Mouse (Mus musculus): ENCODE data around the gene Glul. TPM values are rescaled to one million over a fixed set of nuclear protein-coding genes. Genes with fewer than 3 reads are reported as not detected.

Gene Glul
- polyA plus RNA-seq, 1 experiment from 2014 or later: 114 TPM

GRCm38 (mm10) chr1:153897196-153897595 is 2.5 kb upstream of the Glul start:
- WGBS (ENCODE audit: insufficient replicate concordance): 70% methylated on average over 8 of the region's 8 CpGs
- DNase-seq: no peak
- Histone ChIP-seq H3K36me3 (peaks cover 2% of the 10 kb centered on the region), H3K4me2 (no peak overlapping the region), H3K4me3 (replicated peaks) (no peak overlapping the region), H3K27me3 (no peaks in the 10 kb centered on the region), H3K27ac (no peak overlapping the region), H3K4me1 (replicated peaks) (peaks cover 46% of the 10 kb centered on the region), H3K9me3 (replicated peaks) (no peaks in the 10 kb centered on the region), H3K9ac (no peak overlapping the region)
- ATAC-seq (ENCODE audit: low read depth): no peak

- 19% methylated on average over 22 of the region's 22 CpGs for WGBS (ENCODE audit: insufficient replicate concordance)
- H3K4me1 ChIP-seq (replicated peaks): peaks cover 55% of the 10 kb centered on the region
- peaks cover 22% of the 10 kb centered on the region for H3K36me3 ChIP-seq
- H3K9me3 ChIP-seq (replicated peaks): no peaks in the 10 kb centered on the region
- H3K27me3 ChIP-seq: no peaks in the 10 kb centered on the region
- ATAC-seq (ENCODE audit: low read depth) (no peak), DNase-seq (no peak)
- peak overlapping the region; percentile 95 for H3K9ac ChIP-seq
- peak overlapping the region; percentile 95 for H3K4me3 ChIP-seq (replicated peaks)
- H3K27ac ChIP-seq: peak overlapping the region; percentile 100
- peak overlapping the region; percentile 87 for H3K4me2 ChIP-seq
Measured at GRCm38 (mm10) chr1:153898989-153899730, 584 bp upstream of the Glul start.

GRCm38 (mm10) chr1:153900381-153900780 is 637 bp downstream of the Glul start:
- Histone ChIP-seq H3K9ac (peak overlapping the region; percentile 95), H3K27me3 (no peaks in the 10 kb centered on the region), H3K9me3 (replicated peaks) (no peaks in the 10 kb centered on the region), H3K36me3 (peaks cover 34% of the 10 kb centered on the region), H3K4me2 (peak overlapping the region; percentile 87), H3K4me3 (replicated peaks) (peak overlapping the region; percentile 95), H3K27ac (peak overlapping the region; percentile 100), H3K4me1 (replicated peaks) (peaks cover 49% of the 10 kb centered on the region)
- WGBS (ENCODE audit: insufficient replicate concordance): under 1% methylated on average over 34 of the region's 36 CpGs
- DNase-seq (no peak), ATAC-seq (ENCODE audit: low read depth) (peak; percentile 28)

- Histone ChIP-seq H3K4me3 (replicated peaks) (peak overlapping the region; percentile 95), H3K27ac (peak overlapping the region; percentile 100), H3K27me3 (no peaks in the 10 kb centered on the region), H3K9ac (peak overlapping the region; percentile 95), H3K4me2 (peak overlapping the region; percentile 87), H3K9me3 (replicated peaks) (no peaks in the 10 kb centered on the region), H3K36me3 (peaks cover 41% of the 10 kb centered on the region), H3K4me1 (replicated peaks) (peaks cover 49% of the 10 kb centered on the region)
- peak; percentile 19 for DNase-seq
- 3% methylated on average over 25 of the region's 25 CpGs for WGBS (ENCODE audit: insufficient replicate concordance)
- no peak for ATAC-seq (ENCODE audit: low read depth)
Measured at GRCm38 (mm10) chr1:153900860-153901730, 1.4 kb downstream of the Glul start.

GRCm38 (mm10) chr1:153903006-153903405 is 3.3 kb downstream of the Glul start:
- DNase-seq: no peak
- Histone ChIP-seq H3K9ac (no peak overlapping the region), H3K27ac (no peak overlapping the region), H3K4me2 (0 out of 2 replicates have a peak overlapping the region, but pooled peaks have one; percentile 19), H3K9me3 (replicated peaks) (no peaks in the 10 kb centered on the region), H3K4me1 (replicated peaks) (peaks cover 35% of the 10 kb centered on the region), H3K27me3 (no peaks in the 10 kb centered on the region), H3K4me3 (replicated peaks) (no peak overlapping the region), H3K36me3 (peaks cover 60% of the 10 kb centered on the region)
- 90% methylated on average over 13 of the region's 13 CpGs for WGBS (ENCODE audit: insufficient replicate concordance)
- no peak for ATAC-seq (ENCODE audit: low read depth)

GRCm38 (mm10) chr1:153904236-153904635 is 4.5 kb downstream of the Glul start:
- peaks cover 73% of the 10 kb centered on the region for H3K36me3 ChIP-seq
- no peak for ATAC-seq (ENCODE audit: low read depth)
- WGBS (ENCODE audit: insufficient replicate concordance): 95% methylated on average over 14 of the region's 14 CpGs

GRCm38 (mm10) chr1:153905884-153906283 is 6.1 kb downstream of the Glul start:
- Histone ChIP-seq H3K4me3 (replicated peaks) (no peak overlapping the region), H3K4me2 (no peak overlapping the region), H3K27ac (no peak overlapping the region), H3K27me3 (no peaks in the 10 kb centered on the region), H3K9me3 (replicated peaks) (no peaks in the 10 kb centered on the region), H3K4me1 (replicated peaks) (peaks cover 38% of the 10 kb centered on the region), H3K36me3 (peaks cover 89% of the 10 kb centered on the region), H3K9ac (no peak overlapping the region)
- ATAC-seq (ENCODE audit: low read depth): no peak
- 88% methylated on average over 3 of the region's 3 CpGs for WGBS (ENCODE audit: insufficient replicate concordance)
- no peak for DNase-seq

More at GRCm38 (mm10) chr1:153904236-153904635, 4.5 kb downstream of the Glul start:
- no peak for DNase-seq
- Histone ChIP-seq H3K4me3 (replicated peaks) (no peak overlapping the region), H3K9me3 (replicated peaks) (no peaks in the 10 kb centered on the region), H3K27me3 (no peaks in the 10 kb centered on the region), H3K27ac (no peak overlapping the region), H3K4me2 (no peak overlapping the region), H3K9ac (no peak overlapping the region), H3K4me1 (replicated peaks) (peaks cover 25% of the 10 kb centered on the region)

GRCm38 (mm10) chr1:153908208-153908607 is 8.5 kb downstream of the Glul start:
- ATAC-seq (ENCODE audit: low read depth) (no peak), DNase-seq (no peak)
- Histone ChIP-seq H3K27ac (no peak overlapping the region), H3K27me3 (no peaks in the 10 kb centered on the region), H3K4me1 (replicated peaks) (peaks cover 21% of the 10 kb centered on the region), H3K36me3 (peaks cover 82% of the 10 kb centered on the region), H3K4me3 (replicated peaks) (no peak overlapping the region), H3K9ac (no peak overlapping the region), H3K9me3 (replicated peaks) (no peaks in the 10 kb centered on the region), H3K4me2 (no peak overlapping the region)
- WGBS (ENCODE audit: insufficient replicate concordance): 83% methylated on average over 6 of the region's 6 CpGs

- H3K36me3 ChIP-seq: peaks cover 77% of the 10 kb centered on the region
- no peaks in the 10 kb centered on the region for H3K27me3 ChIP-seq
- H3K4me2 ChIP-seq: no peak overlapping the region
- H3K9ac ChIP-seq: no peak overlapping the region
- H3K27ac ChIP-seq: no peak overlapping the region
- no peak overlapping the region for H3K4me3 ChIP-seq (replicated peaks)
- ATAC-seq (ENCODE audit: low read depth) (no peak), DNase-seq (no peak)
- peaks cover 21% of the 10 kb centered on the region for H3K4me1 ChIP-seq (replicated peaks)
- H3K9me3 ChIP-seq (replicated peaks): no peaks in the 10 kb centered on the region
- 83% methylated on average over 4 of the region's 4 CpGs for WGBS (ENCODE audit: insufficient replicate concordance)
Measured at GRCm38 (mm10) chr1:153908741-153909140, 9.0 kb downstream of the Glul start.

- DNase-seq: no peak
- H3K4me1 ChIP-seq (replicated peaks): peaks cover 21% of the 10 kb centered on the region
- 67% methylated on average over 10 of the region's 10 CpGs for WGBS (ENCODE audit: insufficient replicate concordance)
- no peak overlapping the region for H3K9ac ChIP-seq
- H3K4me3 ChIP-seq (replicated peaks): no peak overlapping the region
- no peaks in the 10 kb centered on the region for H3K27me3 ChIP-seq
- H3K4me2 ChIP-seq: no peak overlapping the region
- peak overlapping the region; percentile 47; the same call in 1 of the 2 replicates for H3K27ac ChIP-seq
- H3K9me3 ChIP-seq (replicated peaks): no peaks in the 10 kb centered on the region
- ATAC-seq (ENCODE audit: low read depth): no peak
- H3K36me3 ChIP-seq: peaks cover 71% of the 10 kb centered on the region
Measured at GRCm38 (mm10) chr1:153909213-153909962, 9.6 kb downstream of the Glul start.

GRCm38 (mm10) chr1:153909963-153910291 is 10.2 kb downstream of the Glul start:
- H3K27ac ChIP-seq: peak overlapping the region; percentile 47
- no peak overlapping the region for H3K9ac ChIP-seq
- no peaks in the 10 kb centered on the region for H3K27me3 ChIP-seq
- peak; percentile 67; the same call in 1 of the 2 replicates for ATAC-seq (ENCODE audit: low read depth)
- H3K9me3 ChIP-seq (replicated peaks): no peaks in the 10 kb centered on the region
- WGBS (ENCODE audit: insufficient replicate concordance): 60% methylated on average over 9 of the region's 9 CpGs
- H3K4me2 ChIP-seq: no peak overlapping the region
- H3K4me1 ChIP-seq (replicated peaks): peaks cover 21% of the 10 kb centered on the region
- no peak for DNase-seq
- no peak overlapping the region for H3K4me3 ChIP-seq (replicated peaks)
- H3K36me3 ChIP-seq: peaks cover 65% of the 10 kb centered on the region
